Mouse (Mus musculus): ENCODE measurements at regions not wholly inside any gene's neighbourhood (a gene's known extent, or its start where the extent isn't known, plus 50 kb on each side); places are given as distances from the start of the nearest gene placed in this dataset.

DNA sequence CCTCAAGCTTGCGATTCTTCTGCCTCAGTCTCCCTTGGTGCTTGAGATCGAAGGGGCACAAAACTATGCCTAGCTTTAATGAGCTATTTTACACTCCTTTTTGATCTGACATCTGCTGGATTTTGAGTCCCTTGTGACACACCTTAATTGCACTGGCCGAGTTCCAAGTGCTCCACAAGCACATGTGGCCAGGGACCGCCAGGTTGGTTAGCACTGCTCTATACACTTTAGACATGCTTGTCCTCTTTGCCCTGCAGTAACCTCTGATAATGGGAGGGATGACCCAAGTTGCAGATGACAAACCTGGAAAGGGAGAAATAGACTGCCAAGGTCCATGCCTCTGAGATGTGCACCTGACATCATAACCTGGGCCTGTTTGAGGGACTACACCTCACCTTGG, 124.7 kb downstream of the Sall1 start:
- Histone ChIP-seq H3K36me3 (ENCODE audit: control insufficient read depth, insufficient read depth, low read length) (no peaks in the 10 kb centered on the region), H3K27ac (ENCODE audit: low read depth, low read length) (no peak overlapping the region), H3K4me1 (replicated peaks; ENCODE audit: control insufficient read depth, insufficient read depth, low read length) (no peaks in the 10 kb centered on the region), H3K9me3 (ENCODE audit: control insufficient read depth, low read length) (no peaks in the 10 kb centered on the region), H3K9ac (ENCODE audit: low read depth, low read length) (no peak overlapping the region), H3K4me2 (replicated peaks; ENCODE audit: low read depth, low read length) (no peak overlapping the region), H3K4me3 (ENCODE audit: low read depth, low read length) (no peak overlapping the region), H3K27me3 (ENCODE audit: control insufficient read depth, insufficient read depth, low read length) (no peaks in the 10 kb centered on the region)
- 89% methylated on average over 4 of the region's 4 CpGs for WGBS
- ATAC-seq (ENCODE audit: low FRiP score) (no peak), DNase-seq (ENCODE audit: low spot score) (no peak)

DNA sequence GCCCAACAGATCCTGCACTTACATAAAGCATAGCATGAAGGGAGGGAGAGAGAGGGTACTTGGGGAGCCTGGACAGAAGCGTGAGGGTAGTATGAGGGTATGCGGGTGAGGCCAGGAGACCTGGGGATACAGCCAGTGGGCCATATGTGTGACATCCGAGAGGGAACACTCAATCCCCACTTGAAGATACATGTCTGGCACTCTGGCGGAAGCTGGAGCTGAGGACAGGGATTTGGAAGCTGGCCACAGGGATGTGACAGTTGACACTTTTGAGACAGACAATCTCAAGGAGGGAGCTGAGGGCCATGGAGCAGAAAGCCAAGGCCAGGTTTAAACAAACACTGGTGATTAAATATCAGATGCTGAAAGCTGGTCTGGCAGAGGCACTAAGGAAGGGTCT, 127.9 kb downstream of the Sall1 start:
- H3K9me3 ChIP-seq (ENCODE audit: control insufficient read depth, low read length), result no peaks in the 10 kb centered on the region
- H3K4me2 ChIP-seq (replicated peaks; ENCODE audit: low read depth, low read length), result no peak overlapping the region
- no peaks in the 10 kb centered on the region for H3K36me3 ChIP-seq (ENCODE audit: control insufficient read depth, insufficient read depth, low read length)
- 84% methylated on average over 4 of the region's 4 CpGs for WGBS
- no peak overlapping the region for H3K4me3 ChIP-seq (ENCODE audit: low read depth, low read length)
- no peaks in the 10 kb centered on the region for H3K4me1 ChIP-seq (replicated peaks; ENCODE audit: control insufficient read depth, insufficient read depth, low read length)
- H3K27me3 ChIP-seq (ENCODE audit: control insufficient read depth, insufficient read depth, low read length), result no peaks in the 10 kb centered on the region
- no peak for ATAC-seq (ENCODE audit: low FRiP score)
- H3K27ac ChIP-seq (ENCODE audit: low read depth, low read length), result no peak overlapping the region
- no peak for DNase-seq (ENCODE audit: low spot score)
- H3K9ac ChIP-seq (ENCODE audit: low read depth, low read length), result no peak overlapping the region

DNA sequence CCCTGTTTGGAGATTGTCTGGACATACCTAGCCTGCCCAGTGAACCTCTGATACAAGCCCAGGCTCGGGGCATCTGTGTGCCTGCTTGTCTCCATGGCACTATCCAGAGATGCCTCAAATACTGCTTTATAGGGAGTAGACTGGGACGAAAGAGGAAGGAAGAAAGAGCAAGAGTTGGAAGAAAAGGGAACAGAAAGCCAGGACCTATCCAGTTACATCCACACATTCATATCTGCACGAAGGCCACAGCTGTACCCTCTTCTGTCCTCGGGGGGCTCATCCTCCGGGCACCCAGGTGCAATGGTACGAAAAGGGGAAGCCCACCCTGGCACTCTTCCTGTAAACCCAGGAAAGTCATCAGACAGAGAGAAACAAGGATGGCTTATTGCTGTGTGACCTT, 129.3 kb downstream of the Sall1 start:
- no peak overlapping the region for H3K27ac ChIP-seq (ENCODE audit: low read depth, low read length)

DNA sequence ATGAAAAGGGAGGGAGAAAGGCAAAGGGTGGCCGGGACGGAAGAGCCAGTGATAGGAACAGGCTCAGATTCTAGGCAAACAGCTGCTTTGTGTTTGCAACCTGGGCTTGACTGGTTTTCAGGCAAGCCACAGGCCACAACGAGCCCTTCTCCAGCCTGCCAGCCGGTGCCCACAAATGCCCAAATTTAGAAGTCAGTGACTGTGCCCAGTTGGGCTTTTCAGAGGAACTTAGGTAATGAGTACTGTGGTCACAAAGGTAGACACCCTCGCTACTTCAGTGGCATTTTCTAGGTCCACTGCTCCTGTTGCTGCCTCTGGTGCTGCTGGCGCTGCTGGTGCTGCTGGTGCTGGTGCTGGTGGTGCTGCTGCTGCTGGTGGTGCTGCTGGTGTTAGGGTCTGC, 129.8 kb downstream of the Sall1 start:
- Histone ChIP-seq H3K9me3 (ENCODE audit: control insufficient read depth, low read length) (no peaks in the 10 kb centered on the region), H3K27me3 (ENCODE audit: control insufficient read depth, insufficient read depth, low read length) (no peaks in the 10 kb centered on the region), H3K36me3 (ENCODE audit: control insufficient read depth, insufficient read depth, low read length) (no peaks in the 10 kb centered on the region), H3K4me2 (replicated peaks; ENCODE audit: low read depth, low read length) (no peak overlapping the region), H3K4me1 (replicated peaks; ENCODE audit: control insufficient read depth, insufficient read depth, low read length) (no peaks in the 10 kb centered on the region), H3K4me3 (ENCODE audit: low read depth, low read length) (no peak overlapping the region), H3K27ac (ENCODE audit: low read depth, low read length) (no peak overlapping the region), H3K9ac (ENCODE audit: low read depth, low read length) (no peak overlapping the region)
- DNase-seq (ENCODE audit: low spot score), result no peak
- ATAC-seq (ENCODE audit: low FRiP score), result no peak
- 89% methylated on average over 6 of the region's 6 CpGs for whole genome bisulfite sequencing

More for the DNA sequence above, 129.3 kb downstream of the Sall1 start:
- ATAC-seq (ENCODE audit: low FRiP score) (no peak), DNase-seq (ENCODE audit: low spot score) (no peak)
- Histone ChIP-seq H3K36me3 (ENCODE audit: control insufficient read depth, insufficient read depth, low read length) (no peaks in the 10 kb centered on the region), H3K27me3 (ENCODE audit: control insufficient read depth, insufficient read depth, low read length) (no peaks in the 10 kb centered on the region), H3K4me1 (replicated peaks; ENCODE audit: control insufficient read depth, insufficient read depth, low read length) (no peaks in the 10 kb centered on the region), H3K9ac (ENCODE audit: low read depth, low read length) (no peak overlapping the region), H3K4me2 (replicated peaks; ENCODE audit: low read depth, low read length) (no peak overlapping the region), H3K9me3 (ENCODE audit: control insufficient read depth, low read length) (no peaks in the 10 kb centered on the region), H3K4me3 (ENCODE audit: low read depth, low read length) (no peak overlapping the region)
- 81% methylated on average over 6 of the region's 6 CpGs for WGBS

DNA sequence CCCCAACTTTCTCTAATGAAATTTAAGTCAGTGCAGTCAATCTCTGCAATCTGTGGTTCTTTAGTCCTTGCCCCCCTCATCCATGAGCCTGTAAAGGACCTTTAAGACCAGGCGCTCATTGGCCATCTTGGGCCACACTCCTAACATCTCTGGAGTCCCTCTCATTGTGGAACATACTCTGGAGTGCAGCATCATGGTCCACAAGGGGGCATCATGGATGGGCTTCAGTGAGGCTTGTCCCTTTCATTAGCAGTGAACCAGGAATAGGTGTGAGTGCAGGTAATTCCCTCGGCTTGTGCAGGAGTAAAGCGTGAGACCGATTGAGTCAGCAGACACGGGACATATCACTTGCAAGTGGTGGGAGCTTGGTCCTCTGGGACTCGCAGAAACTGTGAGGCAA, 137.7 kb downstream of the Sall1 start:
- 85% methylated on average over 6 of the region's 6 CpGs for WGBS
- Histone ChIP-seq H3K36me3 (ENCODE audit: control insufficient read depth, insufficient read depth, low read length) (no peaks in the 10 kb centered on the region), H3K4me1 (replicated peaks; ENCODE audit: control insufficient read depth, insufficient read depth, low read length) (no peaks in the 10 kb centered on the region), H3K9ac (ENCODE audit: low read depth, low read length) (no peak overlapping the region), H3K27ac (ENCODE audit: low read depth, low read length) (no peak overlapping the region), H3K4me2 (replicated peaks; ENCODE audit: low read depth, low read length) (no peak overlapping the region), H3K4me3 (ENCODE audit: low read depth, low read length) (no peak overlapping the region), H3K27me3 (ENCODE audit: control insufficient read depth, insufficient read depth, low read length) (no peaks in the 10 kb centered on the region), H3K9me3 (ENCODE audit: control insufficient read depth, low read length) (no peaks in the 10 kb centered on the region)
- DNase-seq (ENCODE audit: low spot score), result no peak
- ATAC-seq (ENCODE audit: low FRiP score), result no peak

DNA sequence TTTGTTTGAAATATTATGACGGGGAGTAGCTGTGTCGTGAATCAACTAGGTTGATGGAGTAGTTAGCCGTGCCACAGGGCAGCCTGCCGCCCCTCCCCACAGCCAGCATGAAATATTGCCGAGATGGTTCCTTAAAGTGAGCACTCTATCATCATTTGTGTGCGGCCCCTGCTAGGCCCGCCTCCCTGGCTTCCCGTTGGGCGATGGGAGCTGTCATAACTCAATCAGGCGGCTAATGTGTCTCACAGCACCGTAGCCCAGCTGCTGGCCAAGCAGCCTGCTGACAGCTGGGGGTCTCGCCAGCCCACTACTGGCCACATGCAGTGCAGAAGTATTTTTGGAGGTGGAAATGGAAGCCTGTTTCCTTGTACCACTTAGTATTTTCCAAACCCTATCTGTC, 140.9 kb downstream of the Sall1 start:
- Histone ChIP-seq H3K9ac (ENCODE audit: low read depth, low read length) (no peak overlapping the region), H3K9me3 (ENCODE audit: control insufficient read depth, low read length) (no peaks in the 10 kb centered on the region), H3K4me2 (replicated peaks; ENCODE audit: low read depth, low read length) (no peak overlapping the region), H3K36me3 (ENCODE audit: control insufficient read depth, insufficient read depth, low read length) (no peaks in the 10 kb centered on the region), H3K4me3 (ENCODE audit: low read depth, low read length) (no peak overlapping the region), H3K27me3 (ENCODE audit: control insufficient read depth, insufficient read depth, low read length) (no peaks in the 10 kb centered on the region), H3K4me1 (replicated peaks; ENCODE audit: control insufficient read depth, insufficient read depth, low read length) (no peaks in the 10 kb centered on the region), H3K27ac (ENCODE audit: low read depth, low read length) (no peak overlapping the region)
- DNase-seq (ENCODE audit: low spot score) (peak; percentile 39), ATAC-seq (ENCODE audit: low FRiP score) (peak; percentile 54)
- 56% methylated on average over 12 of the region's 12 CpGs for WGBS

- WGBS, result 88% methylated on average over 15 of the region's 15 CpGs
- no peaks in the 10 kb centered on the region for H3K27me3 ChIP-seq (ENCODE audit: control insufficient read depth, insufficient read depth, low read length)
- H3K36me3 ChIP-seq (ENCODE audit: control insufficient read depth, insufficient read depth, low read length), result no peaks in the 10 kb centered on the region
- no peak overlapping the region for H3K9ac ChIP-seq (ENCODE audit: low read depth, low read length)
- no peak overlapping the region for H3K27ac ChIP-seq (ENCODE audit: low read depth, low read length)
- H3K9me3 ChIP-seq (ENCODE audit: control insufficient read depth, low read length), result no peaks in the 10 kb centered on the region
- ATAC-seq (ENCODE audit: low FRiP score), result no peak
- no peaks in the 10 kb centered on the region for H3K4me1 ChIP-seq (replicated peaks; ENCODE audit: control insufficient read depth, insufficient read depth, low read length)
- no peak for DNase-seq (ENCODE audit: low spot score)
- H3K4me2 ChIP-seq (replicated peaks; ENCODE audit: low read depth, low read length), result no peak overlapping the region
- no peak overlapping the region for H3K4me3 ChIP-seq (ENCODE audit: low read depth, low read length)
Observed at GRCm38 (mm10) chr8:88883751-88884390, 160.1 kb downstream of the Sall1 start.

DNA sequence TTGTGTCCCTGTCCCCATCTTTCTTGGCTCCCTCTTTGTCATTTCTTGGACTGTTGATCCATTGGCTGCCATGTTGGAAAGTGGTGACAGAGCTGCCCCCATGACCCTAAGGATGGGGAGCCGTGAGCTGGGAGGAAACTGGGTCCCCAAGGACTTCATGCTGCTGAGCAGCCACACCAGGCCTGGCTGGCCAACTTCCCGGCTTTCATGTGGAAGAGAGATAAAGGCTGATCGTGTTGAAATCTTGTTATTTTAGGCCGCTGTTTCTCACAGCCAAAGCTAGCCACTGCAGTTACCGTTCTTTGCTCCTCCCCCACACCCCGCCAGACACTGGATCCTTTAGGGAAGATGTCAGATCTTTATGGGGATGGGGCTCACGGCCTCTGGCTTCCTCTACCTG, 164.1 kb downstream of the Sall1 start:
- H3K27ac ChIP-seq (ENCODE audit: low read depth, low read length), result no peak overlapping the region
- no peak overlapping the region for H3K4me3 ChIP-seq (ENCODE audit: low read depth, low read length)
- ATAC-seq (ENCODE audit: low FRiP score) (no peak), DNase-seq (ENCODE audit: low spot score) (no peak)
- WGBS, result 78% methylated on average over 7 of the region's 7 CpGs
- H3K9ac ChIP-seq (ENCODE audit: low read depth, low read length), result no peak overlapping the region
- no peaks in the 10 kb centered on the region for H3K36me3 ChIP-seq (ENCODE audit: control insufficient read depth, insufficient read depth, low read length)
- H3K4me1 ChIP-seq (replicated peaks; ENCODE audit: control insufficient read depth, insufficient read depth, low read length), result no peaks in the 10 kb centered on the region
- no peaks in the 10 kb centered on the region for H3K9me3 ChIP-seq (ENCODE audit: control insufficient read depth, low read length)
- H3K4me2 ChIP-seq (replicated peaks; ENCODE audit: low read depth, low read length), result no peak overlapping the region
- H3K27me3 ChIP-seq (ENCODE audit: control insufficient read depth, insufficient read depth, low read length), result no peaks in the 10 kb centered on the region

GRCm38 (mm10) chr8:88877921-88878320, 166.0 kb downstream of the Sall1 start:
- H3K9ac ChIP-seq (ENCODE audit: low read depth, low read length), result no peak overlapping the region
- H3K4me2 ChIP-seq (replicated peaks; ENCODE audit: low read depth, low read length), result no peak overlapping the region
- H3K27ac ChIP-seq (ENCODE audit: low read depth, low read length), result peak overlapping the region; percentile 48; the same call in 1 of the 2 replicates
- H3K27me3 ChIP-seq (ENCODE audit: control insufficient read depth, insufficient read depth, low read length), result no peaks in the 10 kb centered on the region
- H3K9me3 ChIP-seq (ENCODE audit: control insufficient read depth, low read length), result no peaks in the 10 kb centered on the region
- WGBS, result 59% methylated on average over 10 of the region's 10 CpGs
- no peaks in the 10 kb centered on the region for H3K36me3 ChIP-seq (ENCODE audit: control insufficient read depth, insufficient read depth, low read length)
- peak; percentile 13 for DNase-seq (ENCODE audit: low spot score)
- no peaks in the 10 kb centered on the region for H3K4me1 ChIP-seq (replicated peaks; ENCODE audit: control insufficient read depth, insufficient read depth, low read length)
- H3K4me3 ChIP-seq (ENCODE audit: low read depth, low read length), result no peak overlapping the region
- no peak for ATAC-seq (ENCODE audit: low FRiP score)

All from hindbrain, embryonic 11.5 days (tissue).